Mouse (Mus musculus) thymus, postnatal 0 days (tissue): ENCODE measurements around the gene Med15. TPM values are rescaled to one million over a fixed set of nuclear protein-coding genes. Genes with fewer than 3 reads are reported as not detected.
A peak's percentile ranks its signal among the peaks of the same experiment; 100 is the strongest.

Experiments
- DNase-seq: peaks from one replicate; pipeline ENCODE4 v3.0.0-alpha.2; 2015; ENCODE audit warnings: low spot score
- polyA plus RNA-seq: library from polyadenylated mRNA; unstranded; fragments of >200 nt; fragmentation: Nextera tagmentation; extraction: Ambion mirVana; gene quantifications from 2 replicates; pipeline ENCODE4 v1.2.1, GENCODE M21; 2015

Med15 gene
- polyA plus RNA-seq, 1 experiment from 2014 or later = 36.9 TPM

DNA sequence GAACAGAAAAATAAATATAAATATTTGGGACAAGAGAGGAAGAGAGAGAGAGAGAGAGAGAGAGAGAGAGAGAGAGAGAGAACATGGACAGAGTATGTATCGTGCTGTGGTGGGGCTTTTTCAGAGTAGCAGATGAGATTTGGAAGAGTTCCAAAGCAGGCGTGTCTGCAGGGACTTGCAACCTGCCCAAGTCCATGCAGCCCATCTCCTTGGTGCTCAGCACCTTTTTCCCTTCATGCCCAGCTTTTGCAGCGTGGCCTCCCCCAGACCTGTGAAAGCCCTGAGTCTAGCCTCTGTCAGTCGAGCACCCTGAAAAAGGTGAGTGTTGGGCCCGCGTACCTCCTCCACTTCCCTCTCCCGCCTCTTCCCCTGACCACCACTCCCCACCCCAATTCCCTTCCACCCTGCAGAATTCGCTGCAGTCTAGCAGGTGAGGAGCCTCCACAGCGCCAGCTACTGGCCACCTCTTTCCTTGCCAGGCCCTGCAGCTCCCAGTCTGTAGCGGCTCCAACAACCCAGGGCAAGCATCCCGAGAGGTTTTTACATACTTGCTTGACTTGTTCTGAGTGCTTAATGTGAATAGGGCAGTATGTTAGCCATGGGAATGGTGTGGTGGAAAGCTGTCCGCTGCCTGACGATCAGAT lies 114.6 kb downstream of the Med15 start:
- peak; percentile 60 for DNase-seq

DNA sequence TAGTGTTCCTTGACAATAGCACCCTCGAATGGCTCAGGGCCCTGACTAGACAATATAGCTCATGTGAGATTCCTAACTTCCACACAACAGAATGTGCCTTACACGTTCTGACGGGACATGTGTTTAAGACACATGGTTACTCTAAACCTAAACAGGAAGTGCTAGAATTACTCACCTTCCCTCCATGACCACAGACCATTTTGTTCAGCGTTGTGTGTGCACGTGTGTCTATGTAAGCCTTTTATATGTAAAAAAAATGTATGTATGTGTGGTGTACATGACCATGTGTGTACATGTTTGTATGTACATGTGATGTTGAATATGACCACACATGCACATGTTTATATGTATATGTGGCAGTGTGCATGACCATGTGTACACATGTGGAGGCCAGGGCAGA lies 116.5 kb downstream of the Med15 start:
- DNase-seq = no peak

DNA sequence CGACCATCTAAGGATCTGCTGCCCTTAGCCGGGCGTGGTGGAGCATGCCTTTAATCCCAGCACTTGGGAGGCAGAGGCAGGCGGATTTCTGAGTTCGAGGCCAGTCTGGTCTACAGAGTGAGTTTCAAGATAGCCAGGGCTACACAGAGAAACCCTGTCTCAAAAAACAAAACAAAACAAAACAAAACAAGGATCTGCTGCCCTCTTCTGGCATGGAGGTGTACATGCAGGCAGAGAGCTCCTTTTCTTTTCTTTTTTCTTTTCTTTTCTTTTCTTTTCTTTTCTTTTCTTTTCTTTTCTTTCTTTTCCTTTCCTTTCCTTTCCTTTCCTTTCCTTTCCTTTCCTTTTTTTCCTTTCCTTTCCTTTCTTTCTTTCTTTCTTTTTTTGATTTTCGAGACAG lies 118.0 kb downstream of the Med15 start:
- DNase-seq = peak; percentile 3

DNA sequence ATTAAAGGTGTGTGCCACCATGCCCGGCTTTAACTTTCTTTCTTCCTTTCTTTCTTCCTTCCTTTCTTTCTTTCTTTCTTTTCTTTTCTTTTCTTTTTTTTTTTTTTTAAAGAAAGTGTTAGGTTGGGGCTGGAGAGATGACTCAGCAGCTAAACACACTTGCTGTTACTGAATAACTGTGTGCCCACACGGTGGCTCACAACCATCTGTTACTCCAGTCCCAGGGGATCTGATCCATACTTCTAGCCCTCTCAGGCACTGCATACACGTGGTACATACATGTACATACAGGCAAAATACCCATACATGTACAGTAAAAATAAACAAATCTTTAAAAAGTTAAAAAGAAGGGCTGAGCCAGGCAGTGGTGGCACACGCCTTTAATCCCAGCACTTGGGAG lies 121.3 kb downstream of the Med15 start:
- DNase-seq = no peak

GRCm38 (mm10) chr16:17605684-17606083 lies 127.0 kb downstream of the Med15 start:
- no peak for DNase-seq

GRCm38 (mm10) chr16:17604941-17605340 lies 127.8 kb downstream of the Med15 start:
- DNase-seq = no peak

Other genes with a start within 250 kb of the Med15 start
- 0.40 and 0.42 TPM in 2 replicates for gene Aifm3, start 243.3 kb downstream of the Med15 start, polyA plus RNA-seq
- 30.9 and 36.4 TPM in 2 replicates for gene Lztr1, start 224.2 kb downstream of the Med15 start, polyA plus RNA-seq
- 79.7 and 81.0 TPM in 2 replicates for gene Thap7, start 201.8 kb downstream of the Med15 start, polyA plus RNA-seq
- gene Lrrc74b, start 171.6 kb downstream of the Med15 start, polyA plus RNA-seq = 0.20 and 0.36 TPM in 2 replicates
- 1.4 and 2.0 TPM in 2 replicates for gene P2rx6, start 171.0 kb downstream of the Med15 start, polyA plus RNA-seq
- 1.5 and 2.1 TPM in 2 replicates for gene Slc7a4, start 149.7 kb downstream of the Med15 start, polyA plus RNA-seq
- 17.4 and 21.6 TPM in 2 replicates for gene Smpd4, start 113.5 kb downstream of the Med15 start, polyA plus RNA-seq
- gene Ccdc74a, start 86.4 kb downstream of the Med15 start, polyA plus RNA-seq = 0.98 and 1.1 TPM in 2 replicates
- gene Klhl22, start 26.7 kb upstream of the Med15 start, polyA plus RNA-seq = 27.6 and 30.2 TPM in 2 replicates
- gene Scarf2, start 64.4 kb upstream of the Med15 start, polyA plus RNA-seq = 3.6 and 4.3 TPM in 2 replicates
- not detected in 2 replicates for gene B830017H08Rik, start 100.2 kb upstream of the Med15 start, polyA plus RNA-seq
- 0.83 and 1.3 TPM in 2 replicates for gene Car15, start 105.5 kb upstream of the Med15 start, polyA plus RNA-seq
- gene Gm20518, start 158.8 kb upstream of the Med15 start, polyA plus RNA-seq = 0.20 TPM in 1 of 2 replicates, not detected in the other
- gene Tssk1, start 161.3 kb upstream of the Med15 start, polyA plus RNA-seq = 0.05 TPM in 1 of 2 replicates, not detected in the other
- 42.5 and 43.7 TPM in 2 replicates for gene Dgcr2, start 165.7 kb upstream of the Med15 start, polyA plus RNA-seq
- not detected in 2 replicates for gene Tssk2, start 165.7 kb upstream of the Med15 start, polyA plus RNA-seq
- gene Ess2, start 178.5 kb upstream of the Med15 start, polyA plus RNA-seq = 32.7 and 38.8 TPM in 2 replicates
- 0.18 TPM in 1 of 2 replicates, not detected in the other for gene Gsc2, start 182.2 kb upstream of the Med15 start, polyA plus RNA-seq
- gene Slc25a1, start 195.3 kb upstream of the Med15 start, polyA plus RNA-seq = 50.2 and 51.5 TPM in 2 replicates
- 0.73 and 1.1 TPM in 2 replicates for gene Vpreb2, start 247.5 kb upstream of the Med15 start, polyA plus RNA-seq